Mouse (Mus musculus): Measurements from ENCODE around the gene Axl.

GRCm38 (mm10) chr7:25803460-25803859, 15.0 kb upstream of the Axl start:
- TF ChIP-seq POLR2A (IDR thresholded peaks at IDR 0.05; ENCODE audit: low read depth, low read length): no peak
- no peak for TF ChIP-seq CTCF (conservative IDR thresholded peaks at IDR 0.05; ENCODE audit: insufficient read depth, insufficient read length, low read depth, low read length)

Data from kidney, adult 2 months (tissue).